Mouse (Mus musculus): ENCODE results near the gene Gm42791.

DNA sequence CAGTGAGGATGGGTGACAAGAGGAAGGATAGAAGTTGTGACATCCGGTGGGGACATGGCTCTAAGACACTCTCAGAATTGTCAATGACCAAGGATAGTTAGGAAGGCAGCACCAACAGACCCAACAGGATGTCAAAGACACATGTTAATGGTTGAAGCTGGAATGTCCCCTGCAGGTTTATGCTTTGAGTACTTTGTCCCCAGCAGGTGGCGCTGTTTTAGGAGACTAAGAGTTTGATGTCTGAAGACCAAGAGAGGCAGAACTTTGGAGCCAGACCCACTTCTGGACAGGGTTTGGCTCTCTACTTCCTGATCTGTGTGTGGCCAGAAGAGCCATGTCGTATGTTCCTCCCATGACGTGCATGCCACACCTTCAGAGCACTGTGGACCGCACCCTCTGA, 147.9 kb downstream of the Gm42791 start:
- no peak for TF ChIP-seq GATA1 (IDR thresholded peaks at IDR 0.05; ENCODE audit: low read length)
- no peak for TF ChIP-seq TAL1 (IDR thresholded peaks at IDR 0.05; ENCODE audit: low read length)

All from erythroblast, embryonic 14.5 days (primary cell).